Mouse (Mus musculus) gastrocnemius, postnatal 14 days (tissue): ENCODE measurements around the gene Oscar. TPM values are rescaled to one million over a fixed set of nuclear protein-coding genes. Genes with fewer than 3 reads are reported as not detected.

Experiments used
- DNase-seq: peaks from one replicate; pipeline ENCODE4 v3.0.0; 2021; ENCODE audit warnings: mixed read lengths
- intact Hi-C: fragments of 180-260 bp; cut with DNase I; formaldehyde crosslinking; loops from one replicate; pipeline ENCODE4 v1.15.1; 2025; ENCODE audit warnings: low total_unique reads
- long read RNA-seq, 2 experiments: library from polyadenylated mRNA; stranded (forward); transcript quantifications; one replicate each; pipeline ENCODE4 v2.0.0; 2021
- total RNA-seq, 2 experiments: library from RNA; stranded (reverse); gene quantifications; 2 replicates each; pipeline ENCODE4 v1.2.3; 2021

Gene Oscar
- total RNA-seq = under 1 TPM in 1 of 2 experiments, not detected in 1; 0.13 TPM
- long read RNA-seq, experiment 1 = 0 reads
- long read RNA-seq, experiment 2 = 0 reads

DNA sequence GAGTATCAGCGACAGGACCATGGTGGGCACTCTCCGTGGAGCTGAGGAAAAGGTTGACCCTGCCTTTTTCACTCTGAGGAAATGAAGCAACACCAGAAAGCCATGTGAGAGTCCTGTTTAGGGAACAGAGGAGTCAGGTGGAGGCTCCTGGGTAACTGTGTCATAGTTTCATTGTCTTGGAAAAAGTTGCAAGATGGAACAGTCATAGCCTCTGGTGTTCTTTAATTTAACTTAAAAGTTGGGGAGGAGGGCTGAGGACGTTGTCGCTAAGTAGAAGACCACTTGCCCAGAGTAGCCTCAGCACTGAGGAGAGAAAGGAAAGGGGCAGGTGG, at the start of gene Oscar:
TSS of gene Oscar (minus strand) at position 101 of the 332 bp plus-strand sequence.
- intact Hi-C loops = no loop called here
- no peak for DNase-seq

DNA sequence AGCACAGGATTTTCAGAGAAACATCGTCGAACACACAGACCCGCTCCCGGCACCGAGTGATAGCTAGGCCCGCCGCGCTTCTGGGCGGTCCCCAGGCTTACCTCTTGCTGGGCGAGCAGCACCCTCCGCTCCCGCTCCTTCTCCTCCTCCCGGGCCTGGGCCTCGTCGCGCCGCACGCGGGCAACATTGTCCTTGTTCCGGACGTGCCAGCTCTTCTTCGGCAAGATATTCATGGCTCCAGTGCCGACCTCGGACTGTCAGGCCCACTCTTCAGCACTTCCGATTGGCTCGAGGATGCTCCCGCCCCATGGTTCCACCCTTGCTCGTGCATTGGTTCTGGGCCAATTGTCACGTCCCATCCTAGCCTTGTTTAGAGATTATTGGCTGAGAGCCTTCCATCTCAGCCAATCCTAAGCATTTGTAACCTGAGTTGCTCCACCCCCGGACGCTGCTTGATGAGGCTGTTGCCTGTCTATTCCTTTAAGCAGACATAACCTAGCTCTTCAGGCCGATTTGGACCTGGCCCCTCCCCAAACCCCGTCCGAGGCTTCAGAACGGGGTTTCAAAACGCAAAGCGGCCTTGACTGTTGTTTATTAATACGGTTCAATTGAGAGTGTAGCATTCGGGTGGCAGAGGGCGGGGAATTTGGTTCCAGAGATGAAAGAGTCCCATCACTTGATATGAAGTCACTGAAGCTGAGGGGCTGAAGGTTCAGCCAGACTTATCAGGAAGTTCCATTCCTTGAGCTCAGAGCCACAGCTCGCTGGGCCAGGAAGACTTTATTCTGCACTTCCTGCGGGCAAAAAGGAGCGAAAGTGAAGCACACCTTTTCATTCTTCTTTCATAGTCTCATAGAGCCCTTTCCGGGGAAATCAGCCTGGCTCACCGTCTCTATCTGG, 49.5 kb upstream of the Oscar start, which contains the start of gene Leng1:
TSS of gene Leng1 (minus strand) at position 626 of the 900 bp plus-strand sequence.
- peak; percentile 97 for DNase-seq
- intact Hi-C loops = no loop called here

DNA sequence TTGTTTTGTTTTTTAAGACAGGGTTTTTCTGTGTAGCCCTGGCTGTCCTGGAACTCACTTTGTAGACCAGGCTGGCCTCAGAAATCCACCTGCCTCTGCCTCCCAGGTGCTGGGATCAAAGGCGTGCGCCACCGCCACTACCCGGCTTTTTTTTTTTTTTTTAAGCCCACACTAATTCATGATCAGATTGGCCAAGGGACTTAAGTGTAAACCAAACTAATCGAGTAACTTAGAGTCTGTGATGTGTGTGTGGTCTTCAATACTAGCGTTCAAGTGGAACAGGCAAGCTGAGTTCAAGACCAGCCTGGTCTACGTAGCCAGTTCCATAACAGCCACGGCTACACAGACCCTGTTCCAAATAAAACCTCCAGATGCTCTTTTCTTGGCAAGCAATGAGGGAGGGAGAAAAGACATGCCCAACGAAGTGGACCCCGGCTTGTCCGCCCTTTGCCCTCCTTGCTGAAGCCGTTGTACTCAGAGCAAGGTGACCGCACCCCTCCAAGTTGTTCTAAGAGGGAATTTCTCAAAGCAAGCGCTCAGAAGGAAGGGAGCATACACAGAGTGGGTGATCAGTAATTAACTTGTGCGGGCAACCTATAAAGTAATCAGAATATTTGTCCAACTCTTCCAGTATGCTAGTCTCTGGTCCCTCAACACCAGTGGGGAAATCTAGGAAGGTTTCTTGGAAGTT, 48.7 kb upstream of the Oscar start:
- no peak for DNase-seq
- intact Hi-C loops = no loop called here

DNA sequence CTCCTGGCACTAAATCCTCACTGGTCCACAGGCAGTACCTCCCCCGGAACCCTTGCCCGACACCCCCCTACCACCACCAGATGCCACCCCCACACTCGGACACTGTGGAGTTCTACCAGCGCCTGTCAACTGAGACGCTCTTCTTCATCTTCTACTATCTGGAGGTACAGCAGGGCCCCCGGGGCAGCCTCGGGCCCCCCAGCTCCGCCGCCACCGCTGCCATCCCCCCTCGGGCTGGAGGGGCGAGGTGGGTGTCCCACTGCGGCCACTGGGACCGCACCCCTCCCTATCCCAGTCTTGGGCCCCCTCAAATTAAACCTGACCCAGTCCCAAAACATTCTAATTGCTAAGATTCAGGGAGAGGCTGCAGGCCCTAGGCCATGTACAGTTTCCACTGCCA, 42.6 kb upstream of the Oscar start:
- DNase-seq = no peak
- intact Hi-C loops = no loop called here

DNA sequence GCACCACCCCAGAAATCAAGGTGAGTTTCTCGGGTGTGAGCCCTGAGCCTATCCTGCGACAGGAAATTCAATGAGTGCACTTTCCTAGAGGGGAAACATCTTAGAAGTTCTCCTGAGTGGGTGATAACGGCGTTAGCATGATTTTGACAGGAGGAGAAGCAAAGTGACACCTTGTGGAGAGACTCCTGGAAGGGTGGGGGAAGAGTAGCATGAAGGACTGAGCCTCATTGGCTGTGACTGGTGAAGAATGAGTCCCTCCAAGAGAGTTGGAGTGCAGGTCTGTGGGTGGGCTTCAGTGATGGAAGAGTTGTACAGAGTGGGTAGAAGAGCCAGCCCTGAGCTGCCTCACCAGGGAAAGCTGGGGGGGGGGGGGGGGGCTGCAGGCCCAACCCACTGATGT, 41.0 kb upstream of the Oscar start:
- intact Hi-C loops = no loop called here
- DNase-seq = no peak

DNA sequence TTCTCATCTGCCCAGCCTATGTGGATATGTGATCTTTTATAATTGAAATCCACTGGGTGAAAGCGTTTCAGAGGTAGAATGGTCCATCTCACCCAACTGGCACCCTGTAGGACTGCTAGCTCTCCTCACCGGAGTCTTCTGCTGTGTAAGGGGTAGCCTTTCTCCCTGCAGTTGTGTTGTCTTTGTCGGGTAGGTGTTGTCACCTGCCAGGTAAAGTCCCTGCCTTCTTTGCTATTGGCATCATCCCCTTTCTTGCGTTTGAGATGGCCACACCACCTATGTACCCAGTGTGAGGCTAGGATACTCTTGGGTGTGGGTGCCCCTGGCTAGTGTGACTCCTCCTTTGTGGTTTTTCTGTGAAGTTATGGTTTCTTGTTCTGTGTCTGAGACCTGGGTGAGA, 30.7 kb upstream of the Oscar start:
- intact Hi-C loops = no loop called here
- no peak for DNase-seq

DNA sequence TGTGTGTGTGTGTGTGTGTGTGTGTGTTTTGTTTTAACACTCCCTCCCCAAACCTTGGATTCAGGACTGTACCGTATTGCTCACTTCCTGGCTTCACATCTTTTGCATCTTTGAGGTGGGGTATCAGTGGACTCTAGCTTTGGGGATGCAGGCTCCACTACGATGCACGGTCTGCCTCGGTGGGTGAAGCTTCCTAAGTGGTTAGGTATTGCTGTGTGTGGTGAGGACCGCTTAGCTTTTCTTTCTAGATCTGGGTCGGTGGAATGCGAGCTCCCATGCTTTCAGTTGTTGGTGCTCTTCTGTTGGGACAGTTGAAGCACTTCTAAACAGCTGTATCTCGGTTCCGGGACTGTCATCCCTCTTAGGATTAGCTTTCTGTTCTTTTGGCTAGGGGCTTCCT, 30.2 kb upstream of the Oscar start:
- intact Hi-C loops = no loop called here
- DNase-seq = no peak

DNA sequence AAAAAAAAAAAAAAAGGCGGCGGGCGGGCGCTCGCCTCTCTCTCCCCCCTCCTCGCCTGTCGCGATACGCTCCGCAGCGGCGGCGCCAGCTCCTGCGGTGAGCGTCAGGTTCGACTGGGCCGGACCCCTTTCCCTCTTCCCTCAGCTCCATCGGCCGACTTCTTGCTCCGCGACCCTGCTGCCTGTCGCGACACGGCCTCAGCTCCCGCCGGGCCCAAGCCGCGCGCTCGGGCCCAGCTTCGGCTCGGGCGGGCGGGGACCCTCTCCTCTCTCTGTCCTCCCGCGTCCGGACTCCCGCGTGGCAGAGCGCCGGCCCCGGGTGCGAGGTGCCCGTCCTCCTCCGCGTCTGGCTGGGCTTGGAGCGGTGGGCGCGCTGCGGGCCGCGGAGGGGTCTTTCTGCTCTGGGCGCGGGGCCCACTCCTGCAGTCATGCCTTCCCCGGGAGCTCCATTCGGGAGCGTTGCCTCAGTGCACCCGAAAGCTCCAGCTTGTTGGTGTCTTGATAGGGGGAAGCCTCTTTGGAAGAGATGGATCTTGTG, 29.6 kb upstream of the Oscar start:
- DNase-seq = no peak
- intact Hi-C loops = no loop called here

DNA sequence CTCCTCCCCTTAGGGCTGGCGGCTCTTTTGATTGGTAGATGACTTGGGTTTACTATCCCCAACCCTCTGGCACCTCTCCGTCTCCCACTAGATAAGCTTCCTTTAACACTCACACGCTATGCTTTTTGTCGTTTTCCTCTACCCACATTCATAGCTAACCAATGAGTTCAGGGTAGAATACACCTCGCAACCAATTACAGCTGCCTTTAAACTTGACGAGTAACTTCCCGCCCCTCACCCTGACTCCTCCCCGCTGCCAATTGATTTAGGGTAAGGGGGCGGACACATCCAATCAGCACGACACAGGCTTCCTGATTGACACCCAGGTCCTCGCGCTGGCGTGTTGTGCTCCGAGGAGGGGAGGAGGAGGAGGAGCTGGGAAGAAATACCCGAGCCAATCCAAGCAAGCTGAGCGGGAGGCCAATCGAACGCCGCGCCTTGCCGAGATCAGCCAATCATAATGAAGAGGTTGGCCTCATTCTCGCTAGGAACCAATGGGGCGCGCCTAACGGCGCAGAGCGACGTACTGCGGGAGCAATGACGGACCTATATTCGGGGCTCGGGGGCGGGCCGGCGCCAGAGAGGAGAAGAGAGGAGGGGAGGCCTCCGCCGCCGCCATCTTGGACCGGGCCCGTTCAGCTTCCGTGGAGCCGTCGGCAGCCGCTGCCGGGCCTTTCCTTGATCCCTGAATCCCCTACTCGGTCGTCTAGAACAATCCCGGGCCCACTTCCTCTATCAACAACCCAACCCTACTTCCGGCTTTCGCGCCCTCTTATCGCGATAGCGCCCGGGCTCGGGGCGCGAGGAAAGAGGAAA, 28.9 kb upstream of the Oscar start, which contains the start of gene Cnot3:
TSS of gene Cnot3 (plus strand) at position 597 of the 816 bp plus-strand sequence.
- intact Hi-C loops = no loop called here
- DNase-seq = peak; percentile 97

DNA sequence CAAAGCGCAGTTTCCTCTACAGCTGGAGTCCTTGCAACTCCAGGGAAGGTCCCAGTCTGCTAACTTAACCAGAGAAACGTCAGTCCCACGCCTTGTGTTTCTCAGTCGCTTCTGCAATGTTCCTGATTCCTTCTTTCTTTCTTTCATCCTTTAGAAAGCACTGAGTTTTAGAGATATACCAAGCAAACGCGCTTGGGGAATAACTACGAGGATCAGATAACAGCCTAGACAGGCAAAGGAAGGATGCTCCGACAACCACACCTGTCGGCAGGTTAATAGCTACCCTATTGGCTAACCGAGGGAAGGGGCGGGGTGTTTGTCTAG, 28.4 kb upstream of the Oscar start:
- peak; percentile 81 for DNase-seq
- intact Hi-C loops = no loop called here

DNA sequence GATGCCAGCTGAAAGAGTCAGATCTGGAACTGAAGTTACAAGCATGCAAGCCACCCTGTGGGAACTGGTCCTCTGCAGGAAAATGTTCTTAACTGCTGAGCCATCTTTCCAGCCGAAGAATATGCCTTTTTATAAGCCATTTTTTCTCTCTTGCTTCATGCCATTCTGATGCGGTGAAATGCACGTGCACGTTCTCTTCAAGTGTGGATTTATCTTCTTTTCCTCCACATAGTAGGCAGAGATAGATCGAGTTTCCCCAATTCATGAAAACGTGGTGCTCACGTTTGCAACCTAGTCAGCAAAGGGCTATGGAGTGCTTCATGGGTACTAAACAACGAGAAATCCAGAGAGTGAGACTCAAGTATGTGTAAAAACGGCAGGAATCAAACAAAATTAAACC, 27.9 kb upstream of the Oscar start:
- intact Hi-C loops = no loop called here
- DNase-seq = no peak

DNA sequence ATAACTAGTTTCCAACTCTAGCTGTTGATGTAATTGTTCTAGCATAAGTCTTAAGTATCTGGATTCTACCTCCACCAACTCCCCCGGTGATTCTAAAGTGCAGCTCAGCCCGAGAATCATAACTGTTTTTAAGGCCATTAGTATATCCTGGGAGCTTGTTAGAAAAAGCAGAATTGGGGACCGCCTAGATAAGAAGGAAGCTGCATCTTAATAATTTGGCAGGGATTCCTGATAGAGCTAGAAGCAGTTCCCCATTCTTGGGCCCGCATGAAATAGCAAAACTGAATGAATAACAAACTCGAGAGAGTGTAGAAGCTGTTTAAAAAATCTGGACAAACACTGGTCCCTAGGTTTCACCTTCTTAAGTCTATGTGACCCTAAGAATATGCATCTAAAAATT, 27.5 kb upstream of the Oscar start:
- DNase-seq = no peak
- intact Hi-C loops = no loop called here

DNA sequence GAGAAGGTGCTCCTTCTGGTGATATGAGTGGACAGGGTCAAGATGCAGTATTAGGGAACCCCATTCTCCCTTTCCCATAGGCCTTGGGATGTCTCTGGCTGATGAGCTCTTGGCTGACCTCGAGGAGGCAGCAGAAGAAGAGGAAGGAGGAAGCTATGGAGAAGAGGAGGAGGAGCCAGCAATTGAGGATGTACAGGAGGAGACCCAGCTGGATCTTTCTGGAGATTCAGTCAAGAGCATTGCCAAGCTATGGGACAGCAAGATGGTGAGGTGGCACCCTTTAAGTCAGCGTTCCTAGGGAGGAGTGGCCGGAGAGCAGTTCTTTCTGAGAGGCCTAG, 14.5 kb upstream of the Oscar start:
- intact Hi-C loops = no loop called here
- no peak for DNase-seq

DNA sequence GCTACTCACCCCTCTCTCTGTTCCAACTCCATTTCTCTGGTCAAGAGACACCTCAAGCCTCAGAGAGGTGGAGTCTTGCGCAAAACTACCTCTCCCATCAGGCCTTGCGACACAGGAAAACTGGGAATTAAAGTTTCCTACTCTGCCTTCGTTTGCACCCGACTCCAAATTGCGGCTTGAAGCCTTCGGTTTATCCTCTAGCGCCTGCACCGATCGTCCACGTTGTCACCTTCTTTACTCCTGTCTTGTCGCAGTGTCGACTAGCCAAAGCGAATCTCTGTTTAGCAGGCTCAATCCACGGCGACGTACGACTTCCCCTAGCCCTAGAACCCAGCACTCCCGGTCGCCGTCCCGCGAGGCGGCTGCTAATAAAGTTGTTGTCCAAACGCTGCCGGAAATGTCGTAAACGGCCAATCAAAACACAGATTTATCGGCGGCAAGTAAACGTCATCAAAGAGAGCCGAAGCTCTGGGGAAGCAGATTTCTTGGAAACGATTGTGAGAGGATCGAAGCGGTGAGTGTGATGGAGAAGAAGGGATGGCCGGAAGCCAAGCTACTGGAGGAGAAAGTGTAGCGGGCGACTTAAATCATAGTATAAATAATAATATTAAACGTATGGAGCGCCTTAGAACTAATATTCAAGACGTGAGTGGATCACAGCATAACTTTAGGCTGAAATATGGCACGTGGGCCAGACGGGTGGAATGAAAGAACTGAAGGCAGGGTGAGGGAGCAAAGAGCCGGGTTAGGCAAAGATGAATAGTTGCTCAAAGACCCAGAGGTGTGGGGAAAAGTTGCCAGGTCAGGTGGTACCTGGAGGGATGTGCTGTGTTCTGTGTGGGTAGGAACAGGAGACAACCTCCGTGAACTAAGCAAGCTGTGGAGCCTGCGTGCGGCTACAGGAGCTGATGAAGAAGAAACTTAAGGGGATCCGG, 13.9 kb upstream of the Oscar start, which contains the start of the genes Tfpt and Prpf31:
TSS of gene Tfpt (minus strand) at position 387 of the 935 bp plus-strand sequence.
TSS of gene Prpf31 (plus strand) at position 443 of the 935 bp plus-strand sequence.
- peak; percentile 89 for DNase-seq
- intact Hi-C loops = loop anchor here (10.0 kb wide), 1 partner anchor 1445 kb away; no protein-coding TSS in a partner anchor

DNA sequence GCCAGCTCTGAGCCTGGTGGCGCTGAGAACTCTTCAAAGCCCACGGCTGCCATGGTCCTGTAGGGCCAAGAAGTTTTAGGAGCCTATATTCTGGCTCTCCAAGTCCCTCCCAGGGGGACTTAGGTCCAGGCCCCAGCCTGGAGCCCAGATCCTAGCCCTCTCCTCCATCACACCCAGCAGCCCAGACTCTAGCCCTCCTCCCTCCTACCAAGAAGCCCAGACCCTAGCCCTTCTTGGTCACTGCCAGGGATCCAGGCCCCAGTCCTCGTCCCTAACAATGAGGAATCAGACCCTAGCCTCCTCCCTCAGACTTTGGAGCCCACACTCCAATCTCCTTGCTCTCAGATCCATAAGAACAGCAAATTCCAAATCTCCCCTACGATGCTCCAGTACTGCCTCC, 13.1 kb upstream of the Oscar start:
- intact Hi-C loops = loop anchor here (10.0 kb wide), 1 partner anchor 1446 kb away; no protein-coding TSS in a partner anchor

DNA sequence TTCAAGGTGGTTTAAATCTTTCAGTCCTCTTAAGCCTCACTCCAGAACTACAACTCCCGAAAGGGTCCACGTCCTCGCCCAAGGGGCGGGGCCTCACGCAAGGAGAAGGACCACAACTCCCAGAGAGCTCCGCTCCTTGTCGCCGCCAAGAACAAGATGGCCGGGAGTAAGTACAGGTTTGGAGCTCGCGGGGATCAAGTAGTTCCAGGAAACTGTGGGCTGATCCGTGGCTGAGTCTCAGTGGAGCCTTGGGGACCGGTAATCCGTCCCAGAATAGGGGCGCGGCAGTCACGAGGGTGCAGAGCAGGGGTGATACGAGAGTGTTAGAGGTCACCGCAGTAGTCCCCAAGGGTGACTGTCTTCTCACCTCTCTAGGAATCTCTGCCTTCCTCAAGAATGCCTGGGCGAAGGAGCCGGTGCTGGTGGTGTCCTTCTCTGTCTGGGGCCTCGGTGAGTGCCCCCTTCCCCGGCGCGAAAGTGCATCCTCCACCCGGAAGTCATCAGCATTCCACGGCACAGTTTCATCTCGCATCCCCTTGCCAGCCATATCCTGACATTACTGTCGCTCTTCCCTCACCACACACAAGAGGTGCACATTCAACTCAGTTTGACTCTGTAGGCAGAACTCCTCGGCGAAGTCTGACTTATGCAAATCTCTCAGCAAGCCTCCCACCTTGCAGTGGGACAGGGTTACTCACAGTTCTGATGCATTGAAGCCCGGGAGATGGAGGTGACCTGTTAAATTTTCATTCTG, 1.5 kb upstream of the Oscar start, which contains the start of gene Ndufa3:
TSS of gene Ndufa3 (plus strand) at position 132 of the 754 bp plus-strand sequence.
- intact Hi-C loops = no loop called here
- DNase-seq = peak; percentile 88

More for the DNA sequence above, 13.1 kb upstream of the Oscar start:
- DNase-seq = no peak

DNA sequence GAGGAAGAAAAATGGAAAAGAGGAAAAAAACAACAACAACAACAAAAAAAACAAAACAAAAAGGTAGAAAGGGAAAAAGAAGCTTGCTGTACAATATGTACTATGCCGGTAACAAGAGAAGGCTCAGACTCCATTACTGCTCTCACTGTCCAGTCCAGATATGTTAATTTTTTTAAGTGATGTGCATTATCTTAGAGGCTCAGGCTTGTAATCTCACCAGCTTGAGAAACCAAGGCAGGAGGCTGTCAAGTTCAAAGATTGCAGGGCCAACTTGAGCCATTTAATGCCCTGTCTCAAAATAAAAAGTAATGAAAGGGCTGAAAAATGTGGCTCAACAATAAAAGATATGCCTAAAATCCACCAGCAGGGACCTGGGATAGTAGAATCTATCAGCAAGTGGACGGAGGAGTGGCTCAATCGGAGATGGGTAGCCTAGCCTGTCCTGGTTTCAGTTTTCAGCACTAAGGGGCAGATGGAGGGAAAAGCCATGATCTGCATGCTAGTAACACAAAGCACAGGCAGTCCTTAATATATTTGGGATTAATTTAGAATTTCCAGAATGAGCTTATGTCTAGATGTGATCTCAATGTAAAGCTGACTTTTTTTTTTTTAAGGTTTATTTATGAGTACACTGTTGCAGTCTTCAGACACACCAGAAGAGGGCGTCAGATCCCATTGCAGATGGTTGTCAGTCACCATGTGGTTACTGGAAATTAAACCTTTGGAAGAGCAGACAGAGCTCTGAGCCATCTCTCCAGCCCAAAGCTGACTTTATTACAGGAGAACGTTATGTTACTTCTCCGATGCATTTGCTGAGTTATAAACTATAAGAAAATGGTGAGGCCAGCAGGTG, 658 bp upstream of the Oscar start:
- intact Hi-C loops = no loop called here
- no peak for DNase-seq
